Comparison of ENCODE assay signal across 8 mouse cellular contexts in the genomic region with DNA sequence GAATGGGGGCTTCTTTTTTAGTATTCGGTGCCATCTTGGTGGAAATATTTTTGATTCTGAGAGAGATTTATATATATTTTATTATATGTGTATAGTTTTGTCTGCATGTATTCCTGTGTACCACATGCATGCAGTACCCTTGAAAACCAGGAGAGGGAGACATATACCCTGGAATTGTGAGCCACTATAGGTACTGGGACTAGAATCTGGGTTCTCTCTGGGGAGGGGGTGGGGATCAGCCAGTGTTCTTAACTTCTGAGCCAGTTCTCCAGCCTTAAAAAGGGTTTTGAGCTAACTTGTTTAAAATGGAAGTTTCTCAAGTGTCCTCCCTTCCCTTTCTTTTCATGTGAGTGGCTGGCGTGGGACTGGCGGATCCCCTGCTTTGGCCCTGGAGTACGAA. TPM values are rescaled to one million over a fixed set of nuclear protein-coding genes. Genes with fewer than 3 reads are reported as not detected.
DNase-seq lines count a peak whose midpoint lies in the region; ATAC-seq lines count a peak whose summit lies in the region.

No protein-coding gene starts in this region.

- intact Hi-C loops in left cerebral cortex, postnatal 36 days (cut with DNase I) = loop anchor here (5.0 kb wide), 1 partner anchor 33 kb away; no protein-coding TSS in a partner anchor

- peak; percentile 61 for DNase-seq in ovary, postnatal 14 days (ENCODE audit: low spot score)
- no peak for DNase-seq in ovary, adult 18-20 months (ENCODE audit: low spot score)
- peak; percentile 80 for DNase-seq in R1 (ENCODE audit: low read depth, low spot score)
- peak; percentile 75 for DNase-seq in embryo, embryonic 10 days (ENCODE audit: low spot score)
- peak; percentile 56 for DNase-seq in hindlimb bud, embryonic 11.5 days (ENCODE audit: extremely low spot score, low read depth, low spot score)
- DNase-seq in left cerebral cortex, postnatal 36 days (ENCODE audit: low spot score in 2 of 2) = peak; percentile 13 to 44
- peak; percentile 34 to 42 for DNase-seq in natural killer cell, adult 2 months (ENCODE audit: low spot score in 2 of 2)

- ATAC-seq in activated CD4-positive, CD25-positive, alpha-beta regulatory T cell, adult 4 months = no peak

RNA-seq across cellular contexts. Expression of a gene that starts 12.8 kb away (rescaled TPM):
- total RNA-seq in left cerebral cortex, postnatal 36 days (2021) = under 1 TPM; 0.48 to 0.76 TPM
- 100 to 1,000 TPM; 149 to 232 TPM for polyA plus RNA-seq in activated CD4-positive, CD25-positive, alpha-beta regulatory T cell, adult 4 months (2017; shearing (Covaris generic))

RNA-seq across cellular contexts. Expression of a gene that starts 35.0 kb away (rescaled TPM):
- 10 to 100 TPM; 38.4 to 43.1 TPM for total RNA-seq in left cerebral cortex, postnatal 36 days (2021)
- 10 to 100 TPM; 29.9 to 31.3 TPM for polyA plus RNA-seq in activated CD4-positive, CD25-positive, alpha-beta regulatory T cell, adult 4 months (2017; shearing (Covaris generic))

RNA-seq across cellular contexts. Expression of a gene that starts 36.5 kb away (rescaled TPM):
- 10 to 100 TPM; 14.4 to 15.0 TPM for total RNA-seq in left cerebral cortex, postnatal 36 days (2021)
- polyA plus RNA-seq in activated CD4-positive, CD25-positive, alpha-beta regulatory T cell, adult 4 months (2017; shearing (Covaris generic)) = under 1 TPM in 1 of 2 experiments, not detected in 1; 0.19 TPM

RNA-seq across cellular contexts. Expression of a gene that starts 48.4 kb away (rescaled TPM):
- total RNA-seq in left cerebral cortex, postnatal 36 days (2021) = 10 to 100 TPM; 21.8 to 30.7 TPM
- polyA plus RNA-seq in activated CD4-positive, CD25-positive, alpha-beta regulatory T cell, adult 4 months (2017; shearing (Covaris generic)) = 10 to 100 TPM; 48.1 to 69.5 TPM
